Mouse (Mus musculus) adrenal gland, adult 10 weeks (tissue): Measurements from ENCODE around the gene Zfp759. TPM values are rescaled to one million over a fixed set of nuclear protein-coding genes. Genes with fewer than 3 reads are reported as not detected.

Source experiments
- polyA plus RNA-seq: library from polyadenylated mRNA; stranded (reverse); fragments of 350-450 nt; fragmentation: Illumina TruSeq; extraction: RNeasy Lipid Tissue Mini Kit (QIAGEN cat#74804); gene quantifications from one replicate; pipeline ENCODE4 v1.2.3, GENCODE M21; 2014; ENCODE audit warnings: low read depth, low replicate concordance

Gene Zfp759
- 16.9 TPM for polyA plus RNA-seq

DNA sequence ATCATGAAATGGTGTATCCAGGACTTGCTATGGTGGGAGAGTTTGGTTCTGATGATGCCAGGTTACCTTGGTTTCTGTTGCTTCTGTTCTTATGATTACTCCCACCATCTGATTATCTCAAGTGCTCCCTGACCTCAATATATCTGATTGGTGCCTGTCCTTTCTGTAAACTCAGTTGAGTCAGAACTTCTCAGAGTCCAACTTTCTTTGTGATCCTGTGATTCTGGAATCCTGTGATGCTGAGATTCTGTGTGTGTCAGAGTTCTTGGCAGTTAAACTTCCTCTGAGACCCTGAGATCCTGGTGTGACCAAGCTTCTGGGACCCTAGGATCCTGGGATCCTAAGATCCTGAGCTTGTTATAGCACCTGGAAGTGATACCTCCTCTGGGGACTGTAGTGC is at the start of gene Zfp759:
TSS of gene Zfp759 (plus strand) at position 301 of the 400 bp plus-strand sequence.

DNA sequence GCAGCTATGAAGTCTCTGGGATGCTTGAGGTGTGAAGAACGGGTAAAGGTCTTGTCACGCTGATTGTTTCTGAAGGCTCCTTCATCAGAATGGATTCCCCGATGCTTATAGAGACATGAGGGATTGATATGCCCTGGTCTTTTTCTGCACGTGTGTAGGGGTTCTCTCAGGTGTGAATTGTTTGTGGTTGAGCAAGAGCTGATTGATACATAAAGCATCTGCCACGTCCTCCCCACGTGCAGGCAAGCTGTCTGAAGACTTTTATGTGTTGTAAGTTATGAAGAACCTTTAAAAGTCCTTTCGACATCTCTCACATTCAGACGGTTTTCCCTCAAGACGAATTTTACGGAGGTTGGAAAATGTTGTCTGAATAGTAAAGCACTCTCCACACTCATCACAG is 23.6 kb upstream of the Zfp759 start, which contains the start of gene Zfp708:
TSS of gene Zfp708 (minus strand) at position 101 of the 400 bp plus-strand sequence.

DNA sequence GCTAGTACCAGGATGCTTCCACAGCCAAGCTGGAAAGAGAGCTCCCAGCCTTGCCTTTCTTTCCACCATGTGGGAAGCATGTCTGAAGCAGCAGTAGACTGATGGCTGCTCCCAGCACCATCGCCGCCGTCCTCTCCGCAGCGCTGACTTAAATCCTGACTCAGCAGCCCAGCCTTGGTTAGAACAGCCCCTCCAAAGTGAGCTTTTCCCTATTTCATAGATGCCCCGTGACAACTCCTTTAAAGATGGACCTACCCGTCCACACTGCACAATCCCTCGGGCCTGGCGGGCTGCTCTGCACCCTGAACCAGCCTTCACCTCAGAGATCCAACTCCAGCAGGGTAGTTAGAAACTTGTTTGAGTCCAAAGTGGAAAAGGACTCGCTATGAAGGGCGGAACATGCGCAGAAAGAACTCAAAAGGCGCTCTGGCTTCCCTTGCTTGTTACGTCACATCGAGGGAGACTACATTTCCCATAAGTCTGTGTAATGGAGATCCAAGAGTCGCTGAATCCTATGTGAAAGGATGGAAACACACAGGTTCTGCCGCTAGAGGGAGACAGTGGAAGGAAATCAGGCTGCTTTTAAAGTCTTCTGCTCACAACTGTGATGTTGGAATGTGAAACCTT is 13.2 kb upstream of the Zfp759 start, which contains the start of gene Gm28557:
TSS of gene Gm28557 (minus strand) at position 411 of the 627 bp plus-strand sequence.

DNA sequence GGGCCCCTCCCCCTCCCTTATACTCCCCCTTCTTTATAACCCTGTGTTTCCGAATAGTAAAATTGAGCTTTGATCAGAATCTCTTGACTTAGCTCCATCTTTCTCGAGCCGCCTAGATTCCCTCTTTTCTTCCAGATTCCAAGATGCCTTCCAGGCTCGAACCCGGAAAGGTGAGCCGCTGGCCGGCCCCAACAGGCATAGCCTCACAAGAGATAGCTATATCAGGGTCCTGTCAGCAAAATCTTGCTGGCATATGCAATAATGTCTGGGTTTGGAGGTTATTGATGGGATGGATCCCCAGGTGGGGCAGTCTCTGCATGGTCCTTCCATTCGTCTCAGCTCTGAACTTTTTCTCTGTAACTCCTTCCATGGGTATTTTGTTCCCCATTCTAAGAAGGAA is 5.3 kb upstream of the Zfp759 start, which contains the start of gene Rslcan18:
TSS of gene Rslcan18 (minus strand) at position 101 of the 400 bp plus-strand sequence.

DNA sequence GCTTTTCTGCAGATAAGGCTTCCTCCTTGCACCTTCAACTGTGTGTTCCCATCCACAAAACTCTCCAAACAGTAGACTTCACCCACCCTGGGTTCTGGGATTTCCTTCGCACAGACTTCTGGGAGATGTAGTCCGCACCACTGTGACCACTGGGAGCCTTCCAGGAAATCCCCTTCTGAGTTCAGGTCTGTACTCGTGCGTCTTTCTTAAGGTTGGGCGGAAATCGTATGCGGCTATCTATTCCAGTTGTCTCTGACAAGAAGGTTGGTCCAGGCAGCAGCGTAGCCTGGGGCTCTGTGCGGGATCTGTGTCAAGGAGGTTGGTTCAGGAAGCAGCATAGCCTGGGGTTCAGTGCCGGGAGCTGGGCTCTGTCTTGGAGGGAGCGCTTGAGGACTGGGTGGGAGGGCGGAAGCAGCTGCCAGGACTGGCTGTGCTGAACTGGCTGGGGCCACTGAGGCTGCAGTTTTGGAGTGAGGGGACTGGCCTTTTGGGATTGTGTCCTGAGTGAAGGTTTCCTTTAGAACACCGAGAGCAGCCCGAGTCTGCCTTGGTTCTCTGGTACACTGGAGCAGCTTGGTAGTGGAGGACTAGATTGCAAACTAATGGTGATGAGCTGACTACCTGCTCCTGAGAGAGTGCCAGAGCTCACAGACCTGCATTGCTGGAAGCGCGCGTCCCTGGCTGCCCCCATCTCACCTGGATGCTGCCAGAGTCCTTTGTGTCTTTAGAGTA is 51.7 kb downstream of the Zfp759 start, which contains the start of gene Rsl1:
TSS of gene Rsl1 (plus strand) at position 192 of the 732 bp plus-strand sequence.

Other genes starting within 250 kb of the Zfp759 start
- gene Gm10767, start 216.7 kb upstream of the Zfp759 start, polyA plus RNA-seq = 2.9 TPM
- gene Zfp712, start 60.5 kb upstream of the Zfp759 start, polyA plus RNA-seq = 10.9 TPM
- gene Zfp708, start 23.7 kb upstream of the Zfp759 start, polyA plus RNA-seq = 27.5 TPM
- 8.3 TPM for gene Gm28557, start 13.1 kb upstream of the Zfp759 start, polyA plus RNA-seq
- gene Rslcan18, start 5.4 kb upstream of the Zfp759 start, polyA plus RNA-seq = 2.2 TPM
- 25.2 TPM for gene Rsl1, start 51.5 kb downstream of the Zfp759 start, polyA plus RNA-seq
- gene Zfp455, start 72.8 kb downstream of the Zfp759 start, polyA plus RNA-seq = 10.6 TPM
- 11.7 TPM for gene Zfp458, start 156.8 kb downstream of the Zfp759 start, polyA plus RNA-seq
- 1.3 TPM for gene Zfp457, start 184.8 kb downstream of the Zfp759 start, polyA plus RNA-seq
- 21.8 TPM for gene Zfp595, start 210.9 kb downstream of the Zfp759 start, polyA plus RNA-seq
- gene Gm28044, start 238.9 kb downstream of the Zfp759 start, polyA plus RNA-seq = 2.8 TPM
- 12.7 TPM for gene Zfp953, start 238.9 kb downstream of the Zfp759 start, polyA plus RNA-seq